Mouse (Mus musculus) c-Kit-positive CD71-negative TER-119-negative erythroid progenitor cells, embryonic 14.5 days (primary cell): ENCODE results near the gene Scnm1.
A peak's percentile ranks its signal among the peaks of the same experiment; 100 is the strongest.
"Not testable (repeated sequence)": the region's sequence is repeated elsewhere in the genome, so short reads cannot be mapped to it uniquely, and the experiment has no call there.

Source experiments
- DNase-seq: peaks from one replicate; pipeline ENCODE4 v3.0.0-alpha.2; 2013; ENCODE audit warnings: low read depth

Gene Scnm1

GRCm38 (mm10) chr3:95142617-95143011 lies 8.8 kb upstream of the Scnm1 start:
- DNase-seq = peak; percentile 85

GRCm38 (mm10) chr3:95141952-95142616 lies 8.3 kb upstream of the Scnm1 start, which contains the start of gene Tnfaip8l2:
TSS of gene Tnfaip8l2 (minus strand) at chr3:95142360.
- no peak for DNase-seq

GRCm38 (mm10) chr3:95141474-95141873 lies 7.7 kb upstream of the Scnm1 start:
- no peak for DNase-seq

- DNase-seq = no peak
Measured at GRCm38 (mm10) chr3:95140795-95141194, 7.0 kb upstream of the Scnm1 start.

GRCm38 (mm10) chr3:95140289-95140595 lies 6.4 kb upstream of the Scnm1 start:
- no peak for DNase-seq

GRCm38 (mm10) chr3:95139586-95140288 lies 5.9 kb upstream of the Scnm1 start:
- no peak for DNase-seq

- no peak for DNase-seq
Measured at GRCm38 (mm10) chr3:95136336-95136735, 2.5 kb upstream of the Scnm1 start.

GRCm38 (mm10) chr3:95135433-95136052 lies 1.7 kb upstream of the Scnm1 start:
- no peak for DNase-seq

GRCm38 (mm10) chr3:95135023-95135422 lies 1.2 kb upstream of the Scnm1 start:
- no peak for DNase-seq

GRCm38 (mm10) chr3:95134133-95134532 lies 322 bp upstream of the Scnm1 start:
- not testable (repeated sequence) for DNase-seq

GRCm38 (mm10) chr3:95133176-95133575 lies 635 bp downstream of the Scnm1 start:
- DNase-seq = no peak

GRCm38 (mm10) chr3:95132389-95132788 lies 1.4 kb downstream of the Scnm1 start:
- not testable (repeated sequence) for DNase-seq

GRCm38 (mm10) chr3:95130081-95130480 lies 3.7 kb downstream of the Scnm1 start:
- no peak for DNase-seq

GRCm38 (mm10) chr3:95129226-95129651 lies 4.6 kb downstream of the Scnm1 start:
- DNase-seq = no peak

GRCm38 (mm10) chr3:95124972-95125371 lies 8.8 kb downstream of the Scnm1 start:
- no peak for DNase-seq

GRCm38 (mm10) chr3:95124246-95124645 lies 9.6 kb downstream of the Scnm1 start, which contains the start of gene Tmod4:
TSS of gene Tmod4 (plus strand) at chr3:95124476.
- DNase-seq = no peak

GRCm38 (mm10) chr3:95121580-95121979 lies 12.2 kb downstream of the Scnm1 start:
- no peak for DNase-seq

- no peak for DNase-seq
Measured at GRCm38 (mm10) chr3:95117751-95118150, 16.1 kb downstream of the Scnm1 start.

GRCm38 (mm10) chr3:95112760-95113159 lies 21.1 kb downstream of the Scnm1 start:
- no peak for DNase-seq

GRCm38 (mm10) chr3:95110911-95111726 lies 22.7 kb downstream of the Scnm1 start, which contains the start of gene Vps72:
TSS of gene Vps72 (plus strand) at chr3:95111022.
- DNase-seq = peak; percentile 74

GRCm38 (mm10) chr3:95107898-95108297 lies 25.9 kb downstream of the Scnm1 start:
- DNase-seq = no peak

GRCm38 (mm10) chr3:95107308-95107707 lies 26.5 kb downstream of the Scnm1 start:
- not testable (repeated sequence) for DNase-seq
